Mouse (Mus musculus) limb, embryonic 12.5 days (tissue): ENCODE results near the gene Mettl1. TPM values are rescaled to one million over a fixed set of nuclear protein-coding genes. Genes with fewer than 3 reads are reported as not detected.

Experiments
- ATAC-seq: fragments of 200-750 bp; cut with Nextera tagmentation; 2 replicates; pipeline ENCODE4 v1.8.0; 2017; ENCODE audit warnings: low read depth, moderate TSS enrichment; ENCODE audit not compliant: insufficient number of reproducible peaks, insufficient read depth, low FRiP score, low TSS enrichment
- H3K27ac ChIP-seq: fragments of 300-500 bp; sonication (generic); 2 replicates; pipeline ENCODE4 v1.5.1; 2016; ENCODE audit warnings: mild to moderate bottlenecking, moderate library complexity
- H3K27me3 ChIP-seq: fragments of 300-500 bp; sonication (generic); 2 replicates; pipeline ENCODE4 v1.6.1; 2016; ENCODE audit warnings: mild to moderate bottlenecking, moderate library complexity
- H3K36me3 ChIP-seq: fragments of 300-500 bp; sonication (generic); 2 replicates; pipeline ENCODE4 v1.6.1; 2016; ENCODE audit warnings: mild to moderate bottlenecking, moderate library complexity
- H3K4me1 ChIP-seq: fragments of 300-500 bp; sonication (generic); replicated peaks from 2 replicates; pipeline ENCODE4 v1.6.1; 2016
- H3K4me2 ChIP-seq: fragments of 300-500 bp; sonication (generic); 2 replicates; pipeline ENCODE4 v1.6.1; 2016; ENCODE audit warnings: mild to moderate bottlenecking, moderate library complexity
- H3K4me3 ChIP-seq: fragments of 300-500 bp; sonication (generic); replicated peaks from 2 replicates; pipeline ENCODE4 v1.5.1; 2016; ENCODE audit warnings: mild to moderate bottlenecking
- H3K9ac ChIP-seq: fragments of 300-500 bp; sonication (generic); replicated peaks from 2 replicates; pipeline ENCODE4 v1.6.1; 2016; ENCODE audit warnings: mild to moderate bottlenecking, moderate library complexity
- H3K9me3 ChIP-seq: fragments of 300-500 bp; sonication (generic); 2 replicates; pipeline ENCODE4 v1.6.1; 2016; ENCODE audit warnings: mild to moderate bottlenecking, moderate library complexity
- WGBS: fragments of 180-500 bp; shearing (Covaris S2); methylation state at CpG from one replicate; pipeline ENCODE4 v1.1.7; 2016; 5-methylcytosine and 5-hydroxymethylcytosine counted together
- polyA plus RNA-seq: library from polyadenylated mRNA; unstranded; fragments of >200 nt; fragmentation: Nextera tagmentation; extraction: Ambion mirVana; gene quantifications from 2 replicates; pipeline ENCODE4 v1.2.1, GENCODE M21; 2016

Gene Mettl1
- polyA plus RNA-seq = 52.5 and 53.7 TPM in 2 replicates

- Histone ChIP-seq H3K36me3 (peaks cover 27% of the 10 kb centered on the region), H3K9ac (peak within 1 kb of the TSS; percentile 72), H3K4me2 (peak within 1 kb of the TSS; percentile 97), H3K27ac (peak within 1 kb of the TSS; percentile 64), H3K27me3 (peaks cover 15% of the 10 kb centered on the region), H3K9me3 (no peaks in the 10 kb centered on the region), H3K4me3 (peak within 1 kb of the TSS; percentile 82), H3K4me1 (peaks cover 12% of the 10 kb centered on the region)
- ATAC-seq = peak; percentile 72
- 0% methylated on average over 28 of the region's 28 CpGs for WGBS
Measured at GRCm38 (mm10) chr10:127041274-127041766, at the start of gene Mettl1, which contains the start of gene Eef1akmt3. Mettl1 (plus strand) TSS chr10:127041414. Eef1akmt3 (minus strand) TSS chr10:127041513.

GRCm38 (mm10) chr10:126991676-126992075 is 49.5 kb upstream of the Mettl1 start:
- Histone ChIP-seq H3K9ac (0 out of 2 replicates have a peak overlapping the region, but pooled peaks have one; percentile 12), H3K27me3 (no peaks in the 10 kb centered on the region), H3K9me3 (no peaks in the 10 kb centered on the region), H3K4me2 (no peak overlapping the region), H3K4me1 (peaks cover 49% of the 10 kb centered on the region), H3K27ac (peak overlapping the region; percentile 12; the same call in 1 of the 2 replicates), H3K36me3 (peaks cover 65% of the 10 kb centered on the region), H3K4me3 (no peak overlapping the region)
- WGBS = 30% methylated on average over 3 of the region's 3 CpGs
- ATAC-seq = no peak

GRCm38 (mm10) chr10:126993621-126994020 is 47.6 kb upstream of the Mettl1 start:
- WGBS = 92% methylated on average over 3 of the region's 3 CpGs
- no peak for ATAC-seq
- no peak overlapping the region for H3K27ac ChIP-seq

GRCm38 (mm10) chr10:126997340-126998113 is 43.7 kb upstream of the Mettl1 start:
- Histone ChIP-seq H3K4me1 (no peaks in the 10 kb centered on the region), H3K36me3 (peaks cover 74% of the 10 kb centered on the region), H3K9me3 (no peaks in the 10 kb centered on the region), H3K4me2 (no peak overlapping the region), H3K9ac (no peak overlapping the region), H3K27ac (no peak overlapping the region), H3K27me3 (no peaks in the 10 kb centered on the region), H3K4me3 (no peak overlapping the region)
- 72% methylated on average over 13 of the region's 13 CpGs for WGBS
- no peak for ATAC-seq

More at GRCm38 (mm10) chr10:126993621-126994020, 47.6 kb upstream of the Mettl1 start:
- peaks cover 75% of the 10 kb centered on the region for H3K36me3 ChIP-seq
- H3K4me1 ChIP-seq = peaks cover 30% of the 10 kb centered on the region
- no peaks in the 10 kb centered on the region for H3K9me3 ChIP-seq
- H3K9ac ChIP-seq = no peak overlapping the region
- H3K4me2 ChIP-seq = no peak overlapping the region
- H3K27me3 ChIP-seq = no peaks in the 10 kb centered on the region
- H3K4me3 ChIP-seq = no peak overlapping the region

GRCm38 (mm10) chr10:127000529-127000928 is 40.7 kb upstream of the Mettl1 start, which contains the start of gene Avil:
Avil (plus strand) TSS chr10:127000709.
- 91% methylated on average over 5 of the region's 5 CpGs for WGBS
- Histone ChIP-seq H3K9ac (no peak within 1 kb of the TSS), H3K9me3 (no peaks in the 10 kb centered on the region), H3K27ac (no peak within 1 kb of the TSS), H3K27me3 (no peaks in the 10 kb centered on the region), H3K4me2 (no peak within 1 kb of the TSS), H3K36me3 (peaks cover 44% of the 10 kb centered on the region), H3K4me1 (no peaks in the 10 kb centered on the region), H3K4me3 (no peak within 1 kb of the TSS)
- no peak for ATAC-seq

GRCm38 (mm10) chr10:127001297-127001696 is 39.9 kb upstream of the Mettl1 start:
- Histone ChIP-seq H3K4me1 (0 out of 2 replicates have a peak, but pooled peaks cover 3% of the 10 kb centered on the region), H3K27me3 (no peaks in the 10 kb centered on the region), H3K4me2 (no peak overlapping the region), H3K36me3 (peaks cover 37% of the 10 kb centered on the region), H3K27ac (no peak overlapping the region), H3K9me3 (no peaks in the 10 kb centered on the region), H3K9ac (no peak overlapping the region), H3K4me3 (no peak overlapping the region)
- 88% methylated on average over 9 of the region's 9 CpGs for WGBS
- no peak for ATAC-seq

- H3K27ac ChIP-seq = no peak overlapping the region
Measured at GRCm38 (mm10) chr10:127002056-127002455, 39.2 kb upstream of the Mettl1 start.

GRCm38 (mm10) chr10:127002765-127003164 is 38.4 kb upstream of the Mettl1 start:
- WGBS = 90% methylated on average over 5 of the region's 5 CpGs
- Histone ChIP-seq H3K4me2 (no peak overlapping the region), H3K9ac (no peak overlapping the region), H3K27ac (no peak overlapping the region), H3K4me3 (no peak overlapping the region), H3K9me3 (no peaks in the 10 kb centered on the region), H3K27me3 (no peaks in the 10 kb centered on the region), H3K4me1 (0 out of 2 replicates have a peak, but pooled peaks cover 5% of the 10 kb centered on the region), H3K36me3 (peaks cover 30% of the 10 kb centered on the region)
- no peak for ATAC-seq

More at GRCm38 (mm10) chr10:127002056-127002455, 39.2 kb upstream of the Mettl1 start:
- H3K4me3 ChIP-seq = no peak overlapping the region
- no peak overlapping the region for H3K9ac ChIP-seq
- no peaks in the 10 kb centered on the region for H3K27me3 ChIP-seq
- no peak overlapping the region for H3K4me2 ChIP-seq
- no peak for ATAC-seq
- 0 out of 2 replicates have a peak, but pooled peaks cover 5% of the 10 kb centered on the region for H3K4me1 ChIP-seq
- WGBS = 81% methylated on average over 1 of the region's 1 CpGs
- H3K9me3 ChIP-seq = no peaks in the 10 kb centered on the region
- peaks cover 37% of the 10 kb centered on the region for H3K36me3 ChIP-seq

- Histone ChIP-seq H3K27me3 (no peaks in the 10 kb centered on the region), H3K9me3 (no peaks in the 10 kb centered on the region), H3K4me2 (no peak overlapping the region), H3K36me3 (peaks cover 24% of the 10 kb centered on the region), H3K27ac (no peak overlapping the region), H3K9ac (no peak overlapping the region), H3K4me3 (no peak overlapping the region), H3K4me1 (0 out of 2 replicates have a peak, but pooled peaks cover 5% of the 10 kb centered on the region)
- ATAC-seq = no peak
- 86% methylated on average over 8 of the region's 8 CpGs for WGBS
Measured at GRCm38 (mm10) chr10:127003334-127003733, 37.9 kb upstream of the Mettl1 start.

- Histone ChIP-seq H3K27ac (no peak overlapping the region), H3K4me2 (no peak overlapping the region), H3K36me3 (peaks cover 20% of the 10 kb centered on the region), H3K4me3 (no peak overlapping the region), H3K4me1 (0 out of 2 replicates have a peak, but pooled peaks cover 5% of the 10 kb centered on the region), H3K27me3 (no peaks in the 10 kb centered on the region), H3K9ac (no peak overlapping the region), H3K9me3 (no peaks in the 10 kb centered on the region)
- 86% methylated on average over 7 of the region's 7 CpGs for WGBS
- ATAC-seq = no peak
Measured at GRCm38 (mm10) chr10:127003806-127004205, 37.4 kb upstream of the Mettl1 start.

GRCm38 (mm10) chr10:127016488-127016887 is 24.7 kb upstream of the Mettl1 start:
- ATAC-seq = no peak; the same call in 1 of the 2 replicates
- Histone ChIP-seq H3K9me3 (no peaks in the 10 kb centered on the region), H3K9ac (no peak overlapping the region), H3K27ac (peak overlapping the region; percentile 57; the same call in 1 of the 2 replicates), H3K4me1 (peaks cover 8% of the 10 kb centered on the region), H3K4me2 (no peak overlapping the region), H3K27me3 (no peaks in the 10 kb centered on the region), H3K4me3 (no peak overlapping the region), H3K36me3 (0 out of 2 replicates have a peak, but pooled peaks cover 1% of the 10 kb centered on the region)
- 55% methylated on average over 5 of the region's 5 CpGs for WGBS
